Mouse (Mus musculus) layer of hippocampus, adult 8-10 months (tissue): ENCODE measurements around the gene Tent5a. TPM values are rescaled to one million over a fixed set of nuclear protein-coding genes. Genes with fewer than 3 reads are reported as not detected.

Source experiments
- DNase-seq, 2 experiments: peaks; one replicate each; pipeline ENCODE4 v3.0.0; 2022; ENCODE audit warnings: low spot score in 2 of 2
- total RNA-seq, 4 experiments: library from RNA; stranded (reverse); gene quantifications; 2 replicates each; pipeline ENCODE4 v1.2.4; 2022

Gene Tent5a
- 1 to 10 TPM; 3.7 to 4.2 (median 4.0) TPM for total RNA-seq

- DNase-seq: peak in 1 of 2 experiments; percentile 31
Measured at GRCm38 (mm10) chr9:85327242-85328211, at the start of gene Tent5a. Gene Tent5a, minus strand, starts transcription at chr9:85327348.

- no peak for DNase-seq
Measured at GRCm38 (mm10) chr9:85376643-85377307, 49.6 kb upstream of the Tent5a start.

- DNase-seq: no peak
Measured at GRCm38 (mm10) chr9:85375152-85375551, 48.0 kb upstream of the Tent5a start.

GRCm38 (mm10) chr9:85372034-85372433, 44.9 kb upstream of the Tent5a start:
- no peak for DNase-seq

GRCm38 (mm10) chr9:85369512-85369911, 42.4 kb upstream of the Tent5a start:
- no peak for DNase-seq

- no peak for DNase-seq
Measured at GRCm38 (mm10) chr9:85357154-85357860, 30.2 kb upstream of the Tent5a start.

GRCm38 (mm10) chr9:85355559-85355958, 28.4 kb upstream of the Tent5a start:
- DNase-seq: no peak

- no peak for DNase-seq
Measured at GRCm38 (mm10) chr9:85347823-85348523, 20.8 kb upstream of the Tent5a start.

- no peak for DNase-seq
Measured at GRCm38 (mm10) chr9:85342892-85343785, 16.0 kb upstream of the Tent5a start.

- DNase-seq: no peak
Measured at GRCm38 (mm10) chr9:85340303-85340702, 13.2 kb upstream of the Tent5a start.

- DNase-seq: no peak
Measured at GRCm38 (mm10) chr9:85336046-85336445, 8.9 kb upstream of the Tent5a start.

- DNase-seq: no peak
Measured at GRCm38 (mm10) chr9:85331521-85331920, 4.4 kb upstream of the Tent5a start.

GRCm38 (mm10) chr9:85328259-85328658, 1.1 kb upstream of the Tent5a start:
- DNase-seq: peak; percentile 68 to 81

GRCm38 (mm10) chr9:85326292-85327241, 581 bp downstream of the Tent5a start:
- no peak for DNase-seq

GRCm38 (mm10) chr9:85325201-85325868, 1.8 kb downstream of the Tent5a start:
- no peak for DNase-seq

- no peak for DNase-seq
Measured at GRCm38 (mm10) chr9:85324158-85324875, 2.8 kb downstream of the Tent5a start.

- no peak for DNase-seq
Measured at GRCm38 (mm10) chr9:85320167-85320951, 6.8 kb downstream of the Tent5a start.
